Mouse (Mus musculus) yolk sac, embryonic 10.5 days (tissue): ENCODE measurements around the gene Mrpl33.

Source experiments
- DNase-seq: peaks from one replicate; pipeline ENCODE4 v3.0.0-alpha.2; 2017; ENCODE audit warnings: low spot score

Gene Mrpl33

DNA sequence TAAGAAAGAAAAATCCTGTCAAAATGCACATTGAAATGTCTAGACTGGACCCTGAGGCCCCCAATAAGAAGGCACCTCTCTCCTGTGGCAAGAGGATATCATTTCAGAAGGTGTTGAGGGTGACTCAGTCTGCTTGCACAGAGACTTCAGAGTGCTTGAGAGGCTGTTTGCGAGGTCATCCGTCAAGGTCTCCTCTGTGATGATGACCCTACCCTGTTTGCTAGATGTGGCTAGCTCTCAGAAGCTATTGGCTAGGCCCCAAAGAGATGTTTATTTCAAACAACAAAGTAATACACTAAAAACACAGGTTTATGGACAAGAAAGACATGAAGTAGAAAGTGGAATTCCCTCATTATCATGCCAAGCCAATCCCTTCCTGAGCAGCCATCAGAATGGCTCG lies 45.6 kb downstream of the Mrpl33 start:
- no peak for DNase-seq

- DNase-seq: no peak
Measured at GRCm38 (mm10) chr5:31644272-31644671, 47.5 kb downstream of the Mrpl33 start.

GRCm38 (mm10) chr5:31644847-31645246 lies 48.1 kb downstream of the Mrpl33 start:
- DNase-seq: no peak

DNA sequence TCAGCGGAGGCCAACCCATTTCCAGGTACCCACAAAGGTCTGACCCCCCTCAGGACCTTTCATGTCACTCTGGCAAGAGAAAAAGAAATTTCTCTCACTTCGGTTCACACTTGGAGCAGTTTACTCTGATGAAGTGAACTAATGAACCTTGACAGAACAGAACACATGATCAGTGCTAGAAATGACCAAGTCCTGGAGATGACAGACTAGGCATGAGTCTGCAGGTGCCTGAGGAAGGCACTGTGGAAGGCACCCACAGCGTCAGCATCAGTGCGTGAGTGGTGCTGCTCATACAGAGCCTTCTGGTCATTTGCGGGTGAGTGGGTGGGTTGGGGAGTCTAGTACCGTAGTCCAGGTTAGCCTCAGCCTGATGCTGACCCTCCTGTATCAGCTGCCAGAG lies 49.1 kb downstream of the Mrpl33 start:
- DNase-seq: no peak

- DNase-seq: no peak
Measured at GRCm38 (mm10) chr5:31646574-31646973, 49.8 kb downstream of the Mrpl33 start.

DNA sequence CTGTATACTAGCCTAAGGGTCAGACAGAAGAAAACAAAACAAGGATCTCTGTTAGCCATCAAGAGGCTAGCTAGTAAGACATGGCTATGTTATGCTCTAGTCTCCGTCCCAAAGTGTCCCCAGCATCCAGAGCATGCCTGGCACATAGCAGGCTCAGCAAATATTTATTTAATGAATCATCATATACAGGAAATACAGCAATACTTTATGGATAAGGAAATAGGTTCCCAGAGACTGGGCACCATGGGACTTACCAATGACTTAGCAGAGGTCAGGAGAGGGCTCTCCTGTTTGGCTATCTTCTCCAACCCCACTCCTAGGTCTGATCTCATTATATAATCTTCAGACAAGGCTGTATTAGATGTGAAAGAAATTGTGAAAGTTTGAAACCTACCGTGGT lies 50.6 kb downstream of the Mrpl33 start:
- DNase-seq: no peak

DNA sequence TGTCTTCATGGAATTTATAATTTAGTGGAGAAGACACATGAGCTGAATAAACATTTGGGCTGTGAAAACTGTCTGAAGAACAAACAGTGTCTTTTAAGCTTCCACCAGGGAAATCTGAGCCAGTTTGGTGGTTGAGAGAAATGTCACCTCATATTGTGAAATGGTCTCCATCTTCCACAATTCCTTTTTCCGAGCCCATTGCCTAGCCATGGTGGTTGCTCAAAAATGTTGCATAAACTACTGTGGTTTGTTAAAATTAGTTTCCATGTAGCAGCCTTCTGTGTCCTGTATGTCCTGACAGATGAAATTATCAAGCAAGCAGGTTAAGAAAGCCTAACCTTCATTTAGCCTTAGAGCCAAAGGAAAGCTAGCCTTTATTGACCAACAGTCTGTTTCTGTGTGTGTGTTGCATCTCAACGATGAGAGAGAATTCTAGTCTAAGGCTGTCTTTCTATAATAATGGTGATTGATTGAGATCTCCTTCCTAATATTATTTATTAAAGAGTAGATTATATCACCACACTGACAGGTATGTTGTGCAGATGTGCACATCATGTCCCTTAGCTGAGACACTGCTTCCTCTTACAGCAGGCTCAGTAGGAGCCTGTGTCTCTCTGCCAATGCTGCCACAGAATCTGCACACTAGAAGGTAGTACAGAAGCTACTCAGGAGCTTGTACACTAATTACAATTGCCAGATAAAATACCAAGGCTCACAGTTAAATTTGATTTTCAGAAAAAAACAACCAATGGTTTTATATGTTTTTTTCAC lies 54.0 kb downstream of the Mrpl33 start:
- no peak for DNase-seq

GRCm38 (mm10) chr5:31655688-31656190 lies 59.0 kb downstream of the Mrpl33 start:
- DNase-seq: no peak

GRCm38 (mm10) chr5:31666176-31666575 lies 69.4 kb downstream of the Mrpl33 start:
- DNase-seq: no peak

DNA sequence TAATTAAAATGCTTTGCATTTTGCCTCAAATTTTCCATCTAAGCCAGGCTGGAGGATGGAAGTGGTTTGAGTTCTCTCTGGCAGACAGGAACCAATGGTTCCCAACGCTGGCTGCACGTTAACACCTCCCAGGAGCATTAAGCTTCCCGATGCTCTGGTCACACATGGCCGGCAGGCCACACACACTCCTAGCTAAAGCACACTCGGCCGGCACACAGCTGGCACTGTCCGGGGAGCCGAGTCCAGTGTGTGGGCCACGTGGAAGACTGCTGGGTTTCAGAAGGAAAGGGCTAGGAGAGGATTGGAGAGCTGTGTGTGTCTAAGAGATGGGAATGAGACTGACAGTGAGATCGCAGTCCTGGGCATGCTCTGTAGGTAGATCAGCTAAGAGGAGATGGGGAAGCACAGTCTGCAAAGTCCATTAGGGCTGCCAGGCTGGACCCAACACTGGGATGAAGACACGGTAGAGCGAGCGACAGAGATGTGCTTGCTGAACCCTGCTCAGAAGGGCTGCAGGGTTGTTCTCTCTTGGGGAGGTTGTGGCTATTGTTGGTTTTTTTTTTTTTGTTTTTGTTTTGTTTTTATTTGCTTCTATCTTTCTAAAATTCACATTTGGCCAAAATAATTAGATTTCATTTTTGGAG lies 71.7 kb downstream of the Mrpl33 start:
- DNase-seq: no peak

DNA sequence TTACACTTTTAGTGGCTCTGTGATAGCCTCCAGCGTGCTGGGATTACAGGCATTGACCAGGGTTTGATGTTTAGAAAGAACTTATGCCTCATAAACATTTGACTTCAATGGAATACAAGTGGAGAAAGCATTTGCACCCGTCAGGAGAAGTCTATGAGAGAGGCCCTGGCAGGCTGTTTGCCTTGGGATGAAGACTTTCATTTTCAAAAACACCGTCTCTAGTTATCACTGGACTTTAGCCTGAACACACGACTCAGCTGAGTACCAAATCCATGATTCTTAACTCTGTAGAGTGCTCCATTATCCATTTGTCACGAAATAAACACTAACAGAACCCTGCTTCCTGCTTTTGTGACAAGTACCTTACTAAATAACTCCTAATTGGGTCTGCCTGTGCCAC lies 73.2 kb downstream of the Mrpl33 start:
- DNase-seq: no peak

DNA sequence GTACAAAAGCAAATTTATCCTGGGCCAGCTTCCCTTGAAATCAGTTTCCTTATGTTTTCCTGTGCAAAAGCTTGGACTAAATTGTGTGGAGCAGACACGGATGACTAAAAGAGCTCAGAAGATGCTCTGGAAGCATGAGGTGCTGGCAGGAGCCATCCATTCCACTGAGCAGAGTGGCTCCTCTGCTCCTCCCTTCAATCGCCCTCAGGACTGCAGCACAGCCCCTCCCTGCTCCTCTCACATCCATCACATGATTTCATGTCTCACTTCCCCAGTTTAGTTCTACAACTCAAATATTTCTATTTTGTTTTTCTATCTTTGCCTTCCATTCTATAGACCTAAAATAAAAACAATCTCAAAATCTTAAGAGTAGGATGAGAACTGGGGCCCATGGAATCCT lies 74.4 kb downstream of the Mrpl33 start:
- no peak for DNase-seq

- DNase-seq: no peak
Measured at GRCm38 (mm10) chr5:31673431-31673830, 76.7 kb downstream of the Mrpl33 start.

DNA sequence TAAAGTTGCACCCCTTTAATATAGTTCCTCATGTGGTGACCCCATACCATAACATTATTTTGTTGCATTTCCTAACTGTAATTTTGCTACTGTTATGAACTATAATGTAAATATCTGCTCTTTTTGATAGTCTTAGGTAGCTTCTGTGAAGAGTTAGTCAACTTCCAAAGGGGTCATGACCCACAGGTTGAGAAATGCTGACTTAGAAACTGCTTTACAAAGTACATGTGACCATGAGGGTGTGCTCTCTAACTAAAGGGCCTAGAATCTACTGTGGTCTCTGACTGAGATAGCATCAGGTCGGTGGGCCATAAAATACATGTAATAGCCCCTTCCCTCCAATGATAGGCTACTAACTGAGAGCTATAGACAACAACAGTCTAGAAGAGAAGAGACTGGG lies 81.3 kb downstream of the Mrpl33 start:
- peak; percentile 7 for DNase-seq

DNA sequence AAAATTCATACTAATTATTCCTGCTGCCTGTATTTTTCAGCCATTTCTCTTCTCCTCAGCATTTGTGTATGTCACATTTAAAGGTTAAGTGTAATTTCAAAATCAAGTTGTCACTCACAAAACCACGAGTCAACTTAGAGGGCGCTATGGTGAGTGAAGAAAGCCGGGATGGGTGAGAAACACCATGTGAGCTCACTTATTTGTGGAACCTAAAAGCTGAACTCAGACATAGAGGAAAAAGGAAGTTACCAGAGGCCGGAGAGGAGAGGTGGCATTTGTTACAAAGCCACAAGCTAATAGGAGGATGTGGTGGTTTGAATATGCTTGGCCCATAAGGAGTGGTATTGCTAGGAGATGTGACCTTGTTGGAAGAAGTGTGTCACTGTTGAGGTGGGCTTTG lies 83.4 kb downstream of the Mrpl33 start:
- DNase-seq: no peak

DNA sequence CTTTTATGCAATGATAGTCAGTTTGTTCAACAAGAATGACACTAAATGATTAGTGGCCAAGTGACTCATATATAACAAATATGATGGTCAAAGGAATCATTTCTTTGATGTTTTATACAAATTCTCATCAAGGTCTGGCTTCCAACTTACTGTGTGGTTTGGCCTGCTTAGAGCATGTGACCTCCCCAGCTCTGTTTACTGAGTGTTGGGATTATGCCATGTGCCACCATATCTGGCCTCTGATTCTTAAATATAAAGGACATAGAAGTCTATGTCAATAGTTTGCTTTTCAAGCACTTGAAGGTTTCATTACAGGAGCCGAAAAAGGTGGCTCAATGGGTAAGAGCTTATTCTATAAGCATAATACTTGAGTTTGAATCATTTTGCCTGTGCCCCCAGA lies 85.6 kb downstream of the Mrpl33 start:
- DNase-seq: no peak

DNA sequence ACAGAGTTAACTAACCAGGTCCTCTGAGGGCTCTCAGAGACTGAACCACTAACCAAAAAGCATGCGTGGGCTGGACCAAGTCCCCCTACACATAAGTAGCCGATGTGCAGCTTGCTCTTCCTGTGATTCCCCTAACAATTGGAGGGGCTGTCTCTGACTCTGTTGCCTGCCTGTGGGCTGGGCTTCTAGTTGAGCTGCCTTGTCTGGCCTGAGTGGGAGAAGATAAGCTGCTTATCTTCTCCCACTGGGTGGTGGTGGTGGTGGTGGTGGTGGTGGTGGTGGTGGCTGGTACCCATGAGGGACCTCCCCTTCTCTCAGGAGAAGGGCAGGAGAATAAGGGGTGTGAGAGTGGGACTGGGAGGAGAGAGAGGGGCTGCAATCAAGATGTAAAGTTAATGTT lies 89.3 kb downstream of the Mrpl33 start:
- DNase-seq: peak; percentile 25

- no peak for DNase-seq
Measured at GRCm38 (mm10) chr5:31687972-31688371, 91.2 kb downstream of the Mrpl33 start.

GRCm38 (mm10) chr5:31693191-31693590 lies 96.5 kb downstream of the Mrpl33 start:
- no peak for DNase-seq

DNA sequence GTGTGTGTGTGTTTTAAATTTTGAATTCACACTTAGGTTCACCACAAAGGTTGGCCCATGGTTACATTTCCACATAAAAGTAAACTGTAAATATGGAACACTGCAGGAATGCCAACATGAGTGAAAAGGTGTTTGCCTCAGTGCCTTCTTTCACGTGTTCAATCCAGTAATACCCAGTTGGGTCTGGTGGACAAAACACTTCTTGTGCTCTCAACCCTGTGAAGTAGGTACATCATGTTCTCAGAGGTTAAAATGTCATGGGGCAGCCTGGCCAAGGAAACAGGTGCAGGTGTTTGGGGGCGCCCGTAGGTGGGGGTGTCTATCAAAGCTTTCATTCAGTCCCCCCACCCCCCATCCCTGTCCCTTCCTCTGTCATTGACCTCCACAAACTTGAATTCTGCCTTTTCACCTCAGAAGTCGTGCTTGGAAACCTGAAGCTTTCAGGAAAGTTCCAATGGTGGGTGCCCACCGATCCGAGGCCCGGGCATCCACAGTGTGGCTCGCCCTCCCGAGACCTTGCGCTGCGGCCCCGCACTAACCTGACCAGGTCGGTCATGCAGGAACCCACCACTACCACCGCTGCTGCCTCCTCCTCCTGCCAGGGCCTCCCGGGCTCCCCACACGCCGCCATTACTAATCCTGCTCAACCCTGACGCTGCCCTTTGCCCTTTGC lies 100.4 kb downstream of the Mrpl33 start, which contains the start of gene Rbks:
Rbks (minus strand) TSS at position 657 of the 673 bp plus-strand sequence.
- DNase-seq: no peak

- DNase-seq: peak; percentile 94
Measured at GRCm38 (mm10) chr5:31697644-31698296, 101.0 kb downstream of the Mrpl33 start, which contains the start of gene Babam2. TSS of gene Babam2 (plus strand) at chr5:31697684.

DNA sequence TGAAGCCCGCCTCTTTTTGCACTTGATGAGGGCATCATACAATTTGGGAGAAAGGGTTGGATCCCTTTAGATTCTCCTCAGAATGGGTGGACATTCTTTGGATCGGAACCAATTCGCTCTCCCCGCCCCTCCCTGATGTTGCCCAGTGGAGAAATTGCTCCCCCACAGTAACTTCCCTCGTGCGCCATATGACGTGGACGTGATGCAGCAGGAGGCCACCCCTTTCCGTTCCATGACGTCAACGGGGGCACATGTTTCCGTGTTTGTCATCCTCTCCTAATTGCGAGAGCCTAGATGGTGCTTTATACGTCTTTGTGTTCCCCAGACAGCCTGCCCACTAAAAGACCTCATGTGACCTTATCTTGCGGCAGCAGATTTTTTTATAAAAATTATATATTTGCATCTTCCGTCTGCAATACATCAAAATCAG lies 101.6 kb downstream of the Mrpl33 start:
- DNase-seq: peak; percentile 65
